Mouse (Mus musculus) embryonic facial prominence, embryonic 10.5 days (tissue): ENCODE results near the gene Dhrs7. TPM values are rescaled to one million over a fixed set of nuclear protein-coding genes. Genes with fewer than 3 reads are reported as not detected.

Experiments used
- DNase-seq: peaks from one replicate; pipeline ENCODE4 v3.0.0-alpha.2; 2017; ENCODE audit warnings: low spot score
- H3K27ac ChIP-seq: fragments of 300-500 bp; sonication (generic); replicated peaks from 2 replicates; pipeline ENCODE4 v1.5.1; 2016; ENCODE audit warnings: mild to moderate bottlenecking
- H3K27me3 ChIP-seq: fragments of 300-500 bp; sonication (generic); replicated peaks from 2 replicates; pipeline ENCODE4 v1.6.1; 2016; ENCODE audit warnings: low read depth, mild to moderate bottlenecking; ENCODE audit not compliant: poor library complexity, severe bottlenecking
- H3K36me3 ChIP-seq: fragments of 300-500 bp; sonication (generic); replicated peaks from 2 replicates; pipeline ENCODE4 v1.6.1; 2016; ENCODE audit warnings: mild to moderate bottlenecking, moderate library complexity
- H3K4me1 ChIP-seq: fragments of 300-500 bp; sonication (generic); 2 replicates; pipeline ENCODE4 v1.6.1; 2016
- H3K4me3 ChIP-seq: fragments of 300-500 bp; sonication (generic); 2 replicates; pipeline ENCODE4 v1.5.1; 2016; ENCODE audit warnings: mild to moderate bottlenecking, moderate library complexity
- H3K9me3 ChIP-seq: fragments of 300-500 bp; sonication (generic); 2 replicates; pipeline ENCODE4 v1.6.1; 2016; ENCODE audit warnings: mild to moderate bottlenecking
- WGBS: fragments of 180-500 bp; shearing (Covaris S2); methylation state at CpG from one replicate; pipeline ENCODE4 v1.1.7; 2016; 5-methylcytosine and 5-hydroxymethylcytosine counted together
- polyA plus RNA-seq: library from polyadenylated mRNA; unstranded; fragments of >200 nt; fragmentation: Nextera tagmentation; extraction: Ambion mirVana; gene quantifications from 2 replicates; pipeline ENCODE4 v1.2.1, GENCODE M21; 2016

Dhrs7 gene
- polyA plus RNA-seq, 1 experiment from 2014 or later: 9.3 TPM

DNA sequence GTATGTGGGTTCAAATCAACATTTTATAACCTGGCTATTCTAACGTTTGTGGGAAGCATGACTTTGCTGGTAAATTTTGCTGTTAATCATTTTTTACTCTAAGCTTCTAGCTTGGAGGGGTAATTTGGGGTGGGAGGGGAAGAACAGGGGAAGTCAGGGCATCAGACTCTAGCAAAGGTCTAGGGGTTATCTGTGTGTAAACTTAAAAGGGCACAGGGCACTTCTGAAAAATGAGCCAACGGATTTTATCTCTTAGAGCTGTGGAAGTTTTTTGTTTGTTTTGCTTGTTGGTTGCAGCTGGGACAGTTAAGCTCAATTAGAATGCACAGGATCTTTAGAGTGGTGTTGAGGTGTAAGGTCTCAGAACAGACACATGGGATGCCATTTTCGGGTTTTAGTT lies 26.7 kb downstream of the Dhrs7 start:
- no peak overlapping the region for H3K27ac ChIP-seq
- H3K36me3 ChIP-seq: no peaks in the 10 kb centered on the region
- WGBS: 81% methylated on average over 3 of the region's 3 CpGs
- no peaks in the 10 kb centered on the region for H3K27me3 ChIP-seq
- no peak overlapping the region for H3K4me3 ChIP-seq
- H3K4me1 ChIP-seq: no peaks in the 10 kb centered on the region
- H3K9me3 ChIP-seq: peaks cover 29% of the 10 kb centered on the region
- no peak for DNase-seq

GRCm38 (mm10) chr12:72628751-72629150 lies 36.0 kb downstream of the Dhrs7 start:
- H3K4me3 ChIP-seq: no peak overlapping the region
- no peak for DNase-seq
- H3K27me3 ChIP-seq: no peaks in the 10 kb centered on the region
- H3K4me1 ChIP-seq: no peaks in the 10 kb centered on the region
- H3K27ac ChIP-seq: no peak overlapping the region
- no peaks in the 10 kb centered on the region for H3K9me3 ChIP-seq
- 90% methylated on average over 7 of the region's 7 CpGs for WGBS
- no peaks in the 10 kb centered on the region for H3K36me3 ChIP-seq

DNA sequence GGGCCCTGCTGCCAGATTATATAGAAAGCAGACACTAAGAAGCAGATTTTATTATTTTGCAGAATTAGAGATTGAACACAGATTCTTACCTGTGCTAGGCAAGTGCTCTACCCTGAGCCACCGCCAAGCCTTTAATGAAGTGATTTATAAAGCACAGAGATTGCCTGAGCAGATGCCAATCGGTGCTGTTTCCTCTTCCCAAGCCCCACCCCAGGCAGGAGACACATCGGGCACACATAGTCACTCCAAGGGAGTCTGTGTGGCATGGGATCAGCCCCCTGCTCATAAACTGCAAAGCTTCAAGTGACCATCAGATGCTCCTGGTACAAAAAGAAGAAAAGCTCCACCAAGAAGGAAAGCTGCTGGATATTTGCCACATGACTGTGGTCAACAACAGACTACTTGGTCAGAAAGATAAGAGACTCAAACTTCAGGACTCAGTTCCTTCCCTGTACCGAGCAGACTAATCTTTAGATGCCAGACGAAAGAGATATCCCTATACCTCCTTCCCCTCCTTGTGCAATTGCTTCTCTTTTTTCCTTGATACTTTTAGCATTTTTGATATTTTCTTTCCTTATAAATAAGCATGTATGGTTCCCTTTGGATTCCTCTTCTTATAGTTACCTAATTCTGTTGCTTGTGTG lies 41.7 kb downstream of the Dhrs7 start:
- 83% methylated on average over 5 of the region's 5 CpGs for WGBS
- no peaks in the 10 kb centered on the region for H3K36me3 ChIP-seq
- no peaks in the 10 kb centered on the region for H3K4me1 ChIP-seq
- no peak for DNase-seq
- H3K27ac ChIP-seq: no peak overlapping the region
- no peaks in the 10 kb centered on the region for H3K9me3 ChIP-seq
- H3K4me3 ChIP-seq: no peak overlapping the region
- H3K27me3 ChIP-seq: no peaks in the 10 kb centered on the region

DNA sequence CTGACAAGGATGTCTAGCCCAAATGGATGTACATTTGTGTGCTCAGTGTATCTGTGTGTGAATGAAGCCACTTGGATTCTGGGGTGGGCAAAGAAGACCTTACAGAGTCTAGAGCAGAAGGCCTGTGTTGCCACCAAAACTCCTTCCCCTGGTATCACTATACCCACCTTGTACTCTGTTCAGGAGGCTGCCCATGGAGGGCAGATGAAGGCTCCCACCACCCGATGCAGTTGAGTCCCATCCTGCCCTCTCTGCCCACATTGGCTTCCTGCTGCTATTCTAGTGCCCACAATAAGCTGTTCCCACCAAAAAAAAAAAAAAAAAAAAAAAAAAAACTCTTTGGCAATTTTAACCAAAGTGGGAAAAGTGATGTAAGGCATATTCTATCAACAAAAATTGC lies 43.3 kb downstream of the Dhrs7 start:
- Histone ChIP-seq H3K4me1 (no peaks in the 10 kb centered on the region), H3K36me3 (no peaks in the 10 kb centered on the region), H3K4me3 (no peak overlapping the region), H3K9me3 (no peaks in the 10 kb centered on the region), H3K27ac (no peak overlapping the region), H3K27me3 (no peaks in the 10 kb centered on the region)
- no peak for DNase-seq
- WGBS: 90% methylated on average over 1 of the region's 1 CpGs

- WGBS: 92% methylated on average over 7 of the region's 7 CpGs
- no peak overlapping the region for H3K4me3 ChIP-seq
- H3K36me3 ChIP-seq: no peaks in the 10 kb centered on the region
- H3K27me3 ChIP-seq: no peaks in the 10 kb centered on the region
- no peak overlapping the region for H3K27ac ChIP-seq
- DNase-seq: no peak
- no peaks in the 10 kb centered on the region for H3K4me1 ChIP-seq
- H3K9me3 ChIP-seq: no peaks in the 10 kb centered on the region
Observed at GRCm38 (mm10) chr12:72620856-72621255, 43.9 kb downstream of the Dhrs7 start.

GRCm38 (mm10) chr12:72612053-72612452 lies 52.7 kb downstream of the Dhrs7 start:
- WGBS: 89% methylated on average over 3 of the region's 3 CpGs
- no peaks in the 10 kb centered on the region for H3K36me3 ChIP-seq
- no peaks in the 10 kb centered on the region for H3K9me3 ChIP-seq
- H3K27me3 ChIP-seq: no peaks in the 10 kb centered on the region
- H3K27ac ChIP-seq: no peak overlapping the region
- H3K4me1 ChIP-seq: no peaks in the 10 kb centered on the region
- DNase-seq: no peak
- no peak overlapping the region for H3K4me3 ChIP-seq

Other genes with a start within 250 kb of the Dhrs7 start
- 0.87 and 1.3 TPM in 2 replicates for gene Lrrc9, start 223.0 kb downstream of the Dhrs7 start, polyA plus RNA-seq
- gene Pcnx4, start 128.5 kb downstream of the Dhrs7 start, polyA plus RNA-seq: 13.8 and 14.7 TPM in 2 replicates
- not detected in 2 replicates for gene Gm4756, start 15.2 kb downstream of the Dhrs7 start, polyA plus RNA-seq
- 53.0 and 57.8 TPM in 2 replicates for gene Ppm1a, start 92.5 kb upstream of the Dhrs7 start, polyA plus RNA-seq